Mouse (Mus musculus) neural tube, embryonic 12.5 days (tissue): ENCODE data around the gene Ift22. TPM values are rescaled to one million over a fixed set of nuclear protein-coding genes. Genes with fewer than 3 reads are reported as not detected.

ENCODE experiments used
- ATAC-seq: fragments of 200-750 bp; cut with Nextera tagmentation; 2 replicates; pipeline ENCODE4 v1.8.0; 2017; ENCODE audit warnings: low read depth, mild to moderate bottlenecking, moderate TSS enrichment, moderate library complexity; ENCODE audit not compliant: low FRiP score
- H3K27ac ChIP-seq: fragments of 300-500 bp; sonication (generic); 2 replicates; pipeline ENCODE4 v1.5.1; 2016
- H3K27me3 ChIP-seq: fragments of 300-500 bp; sonication (generic); replicated peaks from 2 replicates; pipeline ENCODE4 v1.6.1; 2016; ENCODE audit warnings: mild to moderate bottlenecking
- H3K36me3 ChIP-seq: fragments of 300-500 bp; sonication (generic); 2 replicates; pipeline ENCODE4 v1.6.1; 2016; ENCODE audit warnings: mild to moderate bottlenecking
- H3K4me1 ChIP-seq: fragments of 300-500 bp; sonication (generic); 2 replicates; pipeline ENCODE4 v1.6.1; 2016
- H3K4me2 ChIP-seq: fragments of 300-500 bp; sonication (generic); replicated peaks from 2 replicates; pipeline ENCODE4 v1.6.1; 2016; ENCODE audit warnings: mild to moderate bottlenecking
- H3K4me3 ChIP-seq: fragments of 300-500 bp; sonication (generic); 2 replicates; pipeline ENCODE4 v1.5.1; 2016
- H3K9ac ChIP-seq: fragments of 300-500 bp; sonication (generic); 2 replicates; pipeline ENCODE4 v1.6.1; 2016; ENCODE audit warnings: mild to moderate bottlenecking
- H3K9me3 ChIP-seq: fragments of 300-500 bp; sonication (generic); 2 replicates; pipeline ENCODE4 v1.6.1; 2016; ENCODE audit warnings: mild to moderate bottlenecking
- WGBS: fragments of 180-500 bp; shearing (Covaris S2); methylation state at CpG from one replicate; pipeline ENCODE4 v1.1.7; 2016; 5-methylcytosine and 5-hydroxymethylcytosine counted together
- polyA plus RNA-seq: library from polyadenylated mRNA; unstranded; fragments of >200 nt; fragmentation: Nextera tagmentation; extraction: Ambion mirVana; gene quantifications from 2 replicates; pipeline ENCODE4 v1.2.1, GENCODE M21; 2016

Gene Ift22
- polyA plus RNA-seq, 1 experiment from 2014 or later: 98.2 TPM

GRCm38 (mm10) chr5:136955622-136956021 is 47.7 kb downstream of the Ift22 start:
- Histone ChIP-seq H3K4me2 (no peak overlapping the region), H3K9ac (no peak overlapping the region), H3K4me3 (no peak overlapping the region), H3K9me3 (no peaks in the 10 kb centered on the region), H3K27me3 (no peaks in the 10 kb centered on the region), H3K4me1 (peaks cover 22% of the 10 kb centered on the region), H3K27ac (no peak overlapping the region), H3K36me3 (peaks cover 14% of the 10 kb centered on the region)
- ATAC-seq: no peak
- 75% methylated on average over 4 of the region's 4 CpGs for WGBS

DNA sequence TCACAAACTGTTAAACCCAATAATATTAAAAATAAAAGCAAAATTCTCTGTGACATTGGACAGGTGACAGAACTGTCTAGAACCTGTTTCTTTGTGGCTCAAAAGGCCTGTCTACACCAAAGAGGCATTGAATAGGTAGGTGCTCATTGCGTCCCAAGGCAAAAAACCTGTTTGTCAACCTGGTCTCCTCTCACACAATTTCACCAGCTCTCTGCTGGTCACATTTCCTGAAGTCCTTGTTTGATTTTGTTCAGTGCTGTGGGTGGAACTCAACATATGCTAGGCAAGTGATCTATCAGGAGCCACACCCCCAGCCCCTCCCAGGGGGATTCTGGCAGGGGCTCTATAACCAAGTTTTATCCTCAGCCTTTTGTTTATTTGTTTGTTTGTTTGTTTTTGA is 49.3 kb downstream of the Ift22 start:
- no peak overlapping the region for H3K9ac ChIP-seq
- no peak overlapping the region for H3K4me3 ChIP-seq
- no peaks in the 10 kb centered on the region for H3K9me3 ChIP-seq
- 86% methylated on average over 1 of the region's 1 CpGs for WGBS
- H3K36me3 ChIP-seq: peaks cover 14% of the 10 kb centered on the region
- H3K27me3 ChIP-seq: no peaks in the 10 kb centered on the region
- no peak overlapping the region for H3K27ac ChIP-seq
- peaks cover 29% of the 10 kb centered on the region for H3K4me1 ChIP-seq
- no peak overlapping the region for H3K4me2 ChIP-seq
- no peak for ATAC-seq

- no peak overlapping the region for H3K4me2 ChIP-seq
- no peaks in the 10 kb centered on the region for H3K27me3 ChIP-seq
- H3K9me3 ChIP-seq: no peaks in the 10 kb centered on the region
- H3K4me3 ChIP-seq: no peak overlapping the region
- no peak for ATAC-seq
- H3K4me1 ChIP-seq: peaks cover 32% of the 10 kb centered on the region
- H3K36me3 ChIP-seq: peaks cover 26% of the 10 kb centered on the region
- 67% methylated on average over 5 of the region's 5 CpGs for WGBS
- no peak overlapping the region for H3K9ac ChIP-seq
- H3K27ac ChIP-seq: no peak overlapping the region
Observed at GRCm38 (mm10) chr5:136958991-136959605, 51.1 kb downstream of the Ift22 start.

DNA sequence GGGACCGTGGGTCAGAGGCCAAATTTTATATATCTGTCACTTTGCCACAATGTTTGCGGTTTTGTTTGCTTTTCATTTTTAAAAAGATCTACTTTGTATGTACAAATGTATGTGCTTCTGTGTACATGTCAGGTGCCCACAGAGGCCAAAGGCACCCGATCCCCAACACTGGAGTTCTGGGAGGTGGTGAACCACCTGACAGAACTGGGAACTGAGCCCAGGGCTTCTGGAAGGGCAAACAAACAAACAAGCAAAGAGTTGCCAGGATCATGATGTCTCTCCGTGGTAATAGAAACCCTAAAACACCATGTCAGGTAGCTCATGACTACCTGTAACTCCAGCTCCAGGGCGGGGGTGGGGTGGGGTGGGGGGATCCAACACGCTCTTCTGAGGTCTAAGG is 52.1 kb downstream of the Ift22 start:
- H3K36me3 ChIP-seq: peaks cover 35% of the 10 kb centered on the region
- WGBS: 92% methylated on average over 6 of the region's 6 CpGs

GRCm38 (mm10) chr5:136961334-136961982 is 53.5 kb downstream of the Ift22 start:
- H3K27ac ChIP-seq: peak overlapping the region; percentile 8; the same call in 1 of the 2 replicates
- peaks cover 25% of the 10 kb centered on the region for H3K4me1 ChIP-seq
- peak; percentile 29; the same call in 1 of the 2 replicates for ATAC-seq
- WGBS: 22% methylated on average over 5 of the region's 5 CpGs
- peak overlapping the region; percentile 84 for H3K4me2 ChIP-seq
- H3K27me3 ChIP-seq: no peaks in the 10 kb centered on the region
- H3K36me3 ChIP-seq: peaks cover 48% of the 10 kb centered on the region
- peak overlapping the region; percentile 51 for H3K4me3 ChIP-seq
- H3K9me3 ChIP-seq: no peaks in the 10 kb centered on the region
- peak overlapping the region; percentile 63 for H3K9ac ChIP-seq

More for the DNA sequence above, 52.1 kb downstream of the Ift22 start:
- peaks cover 23% of the 10 kb centered on the region for H3K4me1 ChIP-seq
- H3K4me3 ChIP-seq: no peak overlapping the region
- H3K9me3 ChIP-seq: no peaks in the 10 kb centered on the region
- ATAC-seq: no peak
- no peak overlapping the region for H3K27ac ChIP-seq
- no peaks in the 10 kb centered on the region for H3K27me3 ChIP-seq
- no peak overlapping the region for H3K9ac ChIP-seq
- no peak overlapping the region for H3K4me2 ChIP-seq

- peak overlapping the region; percentile 34; the same call in 1 of the 2 replicates for H3K27ac ChIP-seq
- peak overlapping the region; percentile 63 for H3K9ac ChIP-seq
- H3K27me3 ChIP-seq: no peaks in the 10 kb centered on the region
- H3K4me2 ChIP-seq: peak overlapping the region; percentile 84
- ATAC-seq: peak; percentile 93
- under 1% methylated on average over 20 of the region's 20 CpGs for WGBS
- H3K9me3 ChIP-seq: no peaks in the 10 kb centered on the region
- peak overlapping the region; percentile 51 for H3K4me3 ChIP-seq
- H3K36me3 ChIP-seq: peaks cover 48% of the 10 kb centered on the region
- H3K4me1 ChIP-seq: peaks cover 28% of the 10 kb centered on the region
Observed at GRCm38 (mm10) chr5:136961983-136962461, 54.1 kb downstream of the Ift22 start.

DNA sequence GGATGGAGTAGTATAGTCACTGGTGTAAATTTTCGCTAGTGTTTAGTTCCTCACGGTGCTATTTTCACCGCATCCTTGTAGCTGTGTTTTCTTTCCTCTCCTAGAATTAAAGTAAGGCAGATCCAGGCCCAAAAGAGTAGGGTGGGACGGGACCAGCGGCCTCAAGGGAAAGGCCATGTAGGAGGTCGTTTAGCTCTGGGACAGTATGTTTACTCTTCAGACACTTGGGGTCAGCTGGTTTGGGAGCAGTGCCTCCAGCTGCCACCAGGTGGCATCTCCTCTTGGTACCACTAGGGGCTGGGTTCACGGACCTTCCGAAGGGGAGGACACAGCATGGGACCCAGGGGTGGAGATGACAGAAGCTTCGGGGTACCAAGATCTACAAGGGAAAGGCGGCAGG is 54.6 kb downstream of the Ift22 start:
- Histone ChIP-seq H3K27ac (peak overlapping the region; percentile 34; the same call in 1 of the 2 replicates), H3K27me3 (no peaks in the 10 kb centered on the region), H3K4me3 (peak overlapping the region; percentile 51), H3K4me2 (peak overlapping the region; percentile 84), H3K9me3 (no peaks in the 10 kb centered on the region), H3K9ac (peak overlapping the region; percentile 63), H3K36me3 (peaks cover 44% of the 10 kb centered on the region), H3K4me1 (peaks cover 28% of the 10 kb centered on the region)
- ATAC-seq: peak; percentile 79
- 2% methylated on average over 10 of the region's 10 CpGs for WGBS

DNA sequence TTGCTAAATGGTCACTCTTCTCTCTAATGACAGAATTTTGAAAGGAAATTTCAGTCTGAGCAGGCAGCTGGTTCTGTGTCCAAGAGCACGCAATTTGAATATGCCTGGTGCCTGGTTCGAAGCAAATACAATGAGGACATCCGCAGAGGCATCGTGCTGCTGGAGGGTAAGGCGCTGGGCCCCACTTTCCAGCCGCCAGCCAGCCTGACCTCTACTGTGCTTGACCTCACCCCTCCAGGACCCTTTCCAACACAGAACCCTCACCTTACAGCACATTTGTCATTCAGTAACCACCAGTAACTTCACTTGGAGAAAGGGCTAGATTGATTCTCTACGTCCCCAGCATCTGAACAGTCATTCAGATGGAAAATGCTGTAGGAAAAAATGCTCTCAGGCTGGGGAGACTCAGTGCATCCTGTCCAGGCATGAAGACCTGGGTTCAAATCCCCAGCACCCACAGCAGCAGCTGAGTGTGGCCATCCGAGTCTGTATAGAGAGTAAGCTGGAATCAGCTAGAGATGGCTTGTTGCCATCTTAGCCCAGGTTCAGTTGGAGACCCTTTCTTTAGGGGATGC is 55.1 kb downstream of the Ift22 start:
- Histone ChIP-seq H3K36me3 (peaks cover 44% of the 10 kb centered on the region), H3K27me3 (no peaks in the 10 kb centered on the region), H3K27ac (no peak overlapping the region), H3K9me3 (no peaks in the 10 kb centered on the region), H3K4me2 (peak overlapping the region; percentile 84), H3K9ac (peak overlapping the region; percentile 63), H3K4me1 (peaks cover 28% of the 10 kb centered on the region), H3K4me3 (peak overlapping the region; percentile 51)
- 76% methylated on average over 8 of the region's 8 CpGs for WGBS
- no peak for ATAC-seq

Other genes starting within 250 kb of the Ift22 start
- gene Myl10, start 215.0 kb upstream of the Ift22 start, polyA plus RNA-seq: not detected in 2 replicates
- gene Col26a1, start 24.9 kb upstream of the Ift22 start, polyA plus RNA-seq: 67.9 and 74.6 TPM in 2 replicates
- gene Fis1, start 45.1 kb downstream of the Ift22 start, polyA plus RNA-seq: 304 and 321 TPM in 2 replicates
- 0.27 and 0.30 TPM in 2 replicates for gene Cldn15, start 58.5 kb downstream of the Ift22 start, polyA plus RNA-seq
- gene Plod3, start 78.9 kb downstream of the Ift22 start, polyA plus RNA-seq: 38.4 and 39.8 TPM in 2 replicates
- gene Znhit1, start 79.9 kb downstream of the Ift22 start, polyA plus RNA-seq: 103 and 109 TPM in 2 replicates
- 3.6 and 4.5 TPM in 2 replicates for gene Vgf, start 118.2 kb downstream of the Ift22 start, polyA plus RNA-seq
- gene Ap1s1, start 138.0 kb downstream of the Ift22 start, polyA plus RNA-seq: 193 and 198 TPM in 2 replicates
- gene Serpine1, start 164.1 kb downstream of the Ift22 start, polyA plus RNA-seq: 0.11 and 0.23 TPM in 2 replicates
- 4.3 and 5.3 TPM in 2 replicates for gene Trim56, start 208.1 kb downstream of the Ift22 start, polyA plus RNA-seq
- not detected in 2 replicates for gene Muc3, start 241.2 kb downstream of the Ift22 start, polyA plus RNA-seq